Mouse (Mus musculus) monocyte, adult 59 days (primary cell): ENCODE data around the gene Gm20890. TPM values are rescaled to one million over a fixed set of nuclear protein-coding genes. Genes with fewer than 3 reads are reported as not detected.

Experiments
- total RNA-seq, 2 experiments: library from RNA; stranded (reverse); gene quantifications; one replicate each; pipeline ENCODE4 v1.2.4; 2023

The Gm20890 gene
- total RNA-seq = not detected

DNA sequence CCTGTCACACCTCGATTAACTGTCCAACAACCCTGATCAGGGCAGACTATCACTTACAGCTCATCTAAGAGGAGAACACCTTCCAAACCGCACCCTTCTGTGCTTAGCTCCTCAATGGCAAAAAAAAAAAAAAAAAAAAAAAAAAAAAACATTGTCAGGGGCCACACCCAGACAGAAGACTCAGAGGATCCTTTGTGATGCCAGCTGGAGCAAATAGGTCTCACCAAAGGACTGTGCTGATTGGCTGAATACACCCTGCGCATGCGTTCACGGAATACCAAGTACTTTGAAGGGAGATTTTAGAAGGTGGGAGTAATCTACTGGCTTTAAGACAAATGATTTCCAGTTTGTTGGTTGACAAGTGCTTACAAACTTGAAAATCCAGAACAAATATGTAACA is at the start of gene Gm20890:
TSS of gene Gm20890 (minus strand) at position 101 of the 400 bp plus-strand sequence.

